Mouse (Mus musculus) heart, postnatal 0 days (tissue): ENCODE results near the gene Gsk3a. TPM values are rescaled to one million over a fixed set of nuclear protein-coding genes. Genes with fewer than 3 reads are reported as not detected.

ENCODE experiments used
- ATAC-seq: fragments of 200-750 bp; cut with Nextera tagmentation; 2 replicates; pipeline ENCODE4 v1.8.0; 2017; ENCODE audit warnings: low read depth, moderate number of reproducible peaks, moderate library complexity; ENCODE audit not compliant: insufficient read depth
- DNase-seq: peaks from one replicate; pipeline ENCODE4 v3.0.0-alpha.2; 2016; ENCODE audit warnings: low spot score
- H3K27ac ChIP-seq: fragments of 300-500 bp; sonication (generic); 2 replicates; pipeline ENCODE4 v1.5.1; 2014; ENCODE audit warnings: low read depth, mild to moderate bottlenecking
- H3K27me3 ChIP-seq: fragments of 300-500 bp; sonication (generic); 2 replicates; pipeline ENCODE4 v1.6.1; 2014; ENCODE audit warnings: low read length, mixed read lengths; ENCODE audit not compliant: control insufficient read depth, insufficient read depth
- H3K36me3 ChIP-seq: fragments of 300-500 bp; sonication (generic); replicated peaks from 2 replicates; pipeline ENCODE4 v1.6.1; 2014; ENCODE audit warnings: low read length, mixed read lengths; ENCODE audit not compliant: control insufficient read depth, insufficient read depth
- H3K4me1 ChIP-seq: fragments of 300-500 bp; sonication (generic); 2 replicates; pipeline ENCODE4 v1.6.1; 2014; ENCODE audit warnings: antibody characterized with exemption; ENCODE audit not compliant: control insufficient read depth, insufficient read depth
- H3K4me2 ChIP-seq: fragments of 300-500 bp; sonication (generic); 2 replicates; pipeline ENCODE4 v1.6.1; 2014; ENCODE audit warnings: low read depth, mild to moderate bottlenecking, low read length, moderate library complexity
- H3K4me3 ChIP-seq: fragments of 300-500 bp; sonication (generic); 2 replicates; pipeline ENCODE4 v1.5.1; 2014; ENCODE audit warnings: low read depth, low read length
- H3K9ac ChIP-seq: fragments of 300-500 bp; sonication (generic); replicated peaks from 2 replicates; pipeline ENCODE4 v1.6.1; 2014; ENCODE audit warnings: low read depth, low read length, mixed read lengths
- H3K9me3 ChIP-seq: fragments of 300-500 bp; sonication (generic); replicated peaks from 2 replicates; pipeline ENCODE4 v1.6.1; 2016; ENCODE audit warnings: low read length; ENCODE audit not compliant: control insufficient read depth
- CTCF ChIP-seq: IDR thresholded peaks from 2 replicates; pipeline ENCODE4 v1.5.1; 2016; ENCODE audit warnings: antibody characterized with exemption, control low read depth, low read depth
- EP300 ChIP-seq: IDR thresholded peaks from 2 replicates; pipeline ENCODE4 v1.6.1; 2016; ENCODE audit warnings: antibody characterized with exemption, low read depth
- WGBS: fragments of 180-500 bp; shearing (Covaris S2); extraction: QIAGEN DNeasy Blood & Tissue Kit; methylation state at CpG from one replicate; pipeline ENCODE4 v1.1.7; 2014; 5-methylcytosine and 5-hydroxymethylcytosine counted together
- polyA plus RNA-seq: library from polyadenylated mRNA; unstranded; fragments of >200 nt; fragmentation: Nextera tagmentation; extraction: Ambion mirVana; gene quantifications from 2 replicates; pipeline ENCODE4 v1.2.1, GENCODE M21; 2015
- total RNA-seq: library from RNA; depleted of rRNA; stranded (reverse); fragments of >200 nt; gene quantifications from 2 replicates; pipeline ENCODE4 v1.2.3, GENCODE M21; 2014; ENCODE audit warnings: low replicate concordance

The Gsk3a gene
- total and polyA plus RNA-seq, 2 experiments from 2014 or later = 5.3 to 64.7 TPM

GRCm38 (mm10) chr7:25251822-25252221 lies 14.2 kb upstream of the Gsk3a start:
- 19% methylated on average over 8 of the region's 8 CpGs for WGBS
- no peak for TF ChIP-seq EP300
- no peak for TF ChIP-seq CTCF
- peak overlapping the region; percentile 89 for H3K4me3 ChIP-seq

GRCm38 (mm10) chr7:25251071-25251791 lies 13.6 kb upstream of the Gsk3a start:
- peak overlapping the region; percentile 51 for H3K9ac ChIP-seq
- peaks cover 23% of the 10 kb centered on the region for H3K4me1 ChIP-seq
- peak overlapping the region; percentile 97 for H3K27ac ChIP-seq
- H3K36me3 ChIP-seq = no peaks in the 10 kb centered on the region
- no peaks in the 10 kb centered on the region for H3K27me3 ChIP-seq
- peak overlapping the region; percentile 89 for H3K4me3 ChIP-seq
- WGBS = 2% methylated on average over 22 of the region's 22 CpGs
- ATAC-seq (peak; percentile 22), DNase-seq (peak; percentile 79)
- H3K9me3 ChIP-seq = no peaks in the 10 kb centered on the region
- peak overlapping the region; percentile 90 for H3K4me2 ChIP-seq
- TF ChIP-seq EP300 (peak; percentile 43; the same call in 1 of the 2 replicates), CTCF (no peak)

More at GRCm38 (mm10) chr7:25251822-25252221, 14.2 kb upstream of the Gsk3a start:
- H3K27ac ChIP-seq = peak overlapping the region; percentile 97
- no peak for DNase-seq
- peak overlapping the region; percentile 90 for H3K4me2 ChIP-seq
- peaks cover 17% of the 10 kb centered on the region for H3K4me1 ChIP-seq
- H3K27me3 ChIP-seq = no peaks in the 10 kb centered on the region
- no peaks in the 10 kb centered on the region for H3K36me3 ChIP-seq
- no peaks in the 10 kb centered on the region for H3K9me3 ChIP-seq
- no peak for ATAC-seq
- peak overlapping the region; percentile 51 for H3K9ac ChIP-seq

- peak within 1 kb of the TSS; percentile 97 for H3K27ac ChIP-seq
- TF ChIP-seq EP300 (no peak), CTCF (no peak)
- no peaks in the 10 kb centered on the region for H3K9me3 ChIP-seq
- peak; percentile 84 for ATAC-seq
- no peaks in the 10 kb centered on the region for H3K27me3 ChIP-seq
- H3K4me2 ChIP-seq = peak within 1 kb of the TSS; percentile 90
- under 1% methylated on average over 68 of the region's 81 CpGs for WGBS
- peaks cover 6% of the 10 kb centered on the region for H3K36me3 ChIP-seq
- peak; percentile 90 for DNase-seq
- peaks cover 32% of the 10 kb centered on the region for H3K4me1 ChIP-seq
- H3K4me3 ChIP-seq = peak within 1 kb of the TSS; percentile 89
- peak within 1 kb of the TSS; percentile 90 for H3K9ac ChIP-seq
These were observed 12.7 kb upstream of the Gsk3a start, which contains the start of gene Erf for GRCm38 (mm10) chr7:25250141-25250972. Gene Erf (minus strand): TSS chr7:25250761.

- H3K27me3 ChIP-seq = no peaks in the 10 kb centered on the region
- WGBS = 1% methylated on average over 50 of the region's 73 CpGs
- H3K9me3 ChIP-seq = no peaks in the 10 kb centered on the region
- peak overlapping the region; percentile 90 for H3K4me2 ChIP-seq
- H3K36me3 ChIP-seq = peaks cover 15% of the 10 kb centered on the region
- peaks cover 33% of the 10 kb centered on the region for H3K4me1 ChIP-seq
- peak overlapping the region; percentile 89 for H3K4me3 ChIP-seq
- peak overlapping the region; percentile 97 for H3K27ac ChIP-seq
- peak; percentile 77 for DNase-seq
- peak overlapping the region; percentile 90 for H3K9ac ChIP-seq
- 0 out of 2 replicates have a peak, but pooled peaks have one; percentile 15 for TF ChIP-seq EP300
- no peak for TF ChIP-seq CTCF
- ATAC-seq = peak; percentile 52
These were observed 11.9 kb upstream of the Gsk3a start for GRCm38 (mm10) chr7:25249314-25250140.

GRCm38 (mm10) chr7:25248846-25249313 lies 11.2 kb upstream of the Gsk3a start:
- peak overlapping the region; percentile 89 for H3K4me3 ChIP-seq
- H3K9ac ChIP-seq = peak overlapping the region; percentile 90
- H3K4me2 ChIP-seq = peak overlapping the region; percentile 90
- H3K9me3 ChIP-seq = no peaks in the 10 kb centered on the region
- ATAC-seq (peak; percentile 1; the same call in 1 of the 2 replicates), DNase-seq (peak; percentile 44)
- peaks cover 33% of the 10 kb centered on the region for H3K4me1 ChIP-seq
- H3K36me3 ChIP-seq = peaks cover 20% of the 10 kb centered on the region
- peak overlapping the region; percentile 97 for H3K27ac ChIP-seq
- WGBS = under 1% methylated on average over 24 of the region's 25 CpGs
- H3K27me3 ChIP-seq = no peaks in the 10 kb centered on the region
- TF ChIP-seq EP300 = no peak
- no peak for TF ChIP-seq CTCF
